Mouse (Mus musculus): Measurements from ENCODE around the gene Gmpr. TPM values are rescaled to one million over a fixed set of nuclear protein-coding genes. Genes with fewer than 3 reads are reported as not detected.

The Gmpr gene
- total RNA-seq, 2 experiments from 2014 or later = 167 to 189 TPM

DNA sequence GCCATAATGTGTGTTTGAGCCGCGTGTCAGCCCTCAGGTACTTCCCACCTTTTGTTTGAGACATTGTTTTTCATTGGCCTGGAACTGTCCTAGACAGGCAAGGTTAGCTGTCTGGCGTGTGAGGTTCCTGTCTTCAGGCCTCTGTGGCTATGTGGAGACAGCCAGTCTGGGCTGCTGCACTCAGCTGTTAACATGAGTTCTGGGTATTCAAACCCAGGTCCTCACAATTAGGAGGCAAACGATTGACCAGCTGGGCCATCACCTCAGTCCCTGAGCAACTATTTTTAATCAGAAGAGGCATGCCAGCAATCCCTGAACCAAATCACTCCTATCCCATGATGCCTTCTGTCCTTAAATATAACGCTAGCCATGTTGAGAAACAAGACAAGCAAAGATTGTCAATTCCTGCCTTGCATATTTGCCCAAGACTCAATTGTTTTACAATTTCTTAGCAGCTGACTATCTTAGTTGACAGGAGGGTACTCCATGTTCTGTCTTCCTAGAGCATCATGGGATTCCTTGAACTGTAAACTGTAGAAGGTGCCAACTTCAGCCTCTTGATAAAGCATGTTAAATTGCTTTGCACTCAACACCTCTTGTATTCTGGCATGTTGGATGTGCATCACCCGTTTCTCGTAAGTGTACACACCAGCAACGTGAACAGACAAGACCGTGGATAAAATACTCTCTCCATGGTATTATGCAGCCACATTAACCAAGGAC is 28.6 kb downstream of the Gmpr start:
- no peak for DNase-seq (ENCODE audit: low spot score)

DNA sequence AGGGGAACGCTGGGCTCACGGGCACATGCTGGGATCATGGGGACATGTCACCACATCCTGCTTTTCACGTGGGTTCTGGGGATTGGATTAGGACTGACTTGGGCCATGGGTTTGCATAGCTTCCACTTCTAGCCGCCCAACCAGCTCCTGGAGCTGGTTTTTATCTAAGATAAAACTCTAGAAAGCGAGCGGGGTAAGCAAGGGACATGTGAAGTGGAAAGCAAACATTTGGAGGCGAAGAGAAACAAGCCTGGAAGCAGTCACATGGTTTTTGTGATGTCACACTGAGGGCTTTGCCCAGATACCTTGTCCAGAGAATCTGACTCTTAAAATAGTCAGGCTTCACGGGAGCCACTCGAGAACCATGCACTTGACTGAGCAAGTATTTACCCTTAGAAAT is 29.9 kb downstream of the Gmpr start:
- intact Hi-C loops (cut with DNase I) = loop anchor here (5.0 kb wide), 2 partner anchors 45 to 440 kb away; no protein-coding TSS in a partner anchor
- DNase-seq (ENCODE audit: low spot score) = no peak

More for the DNA sequence above, 28.6 kb downstream of the Gmpr start:
- intact Hi-C loops (cut with DNase I) = loop anchor here (5.0 kb wide), 2 partner anchors 44 to 441 kb away; no protein-coding TSS in a partner anchor

DNA sequence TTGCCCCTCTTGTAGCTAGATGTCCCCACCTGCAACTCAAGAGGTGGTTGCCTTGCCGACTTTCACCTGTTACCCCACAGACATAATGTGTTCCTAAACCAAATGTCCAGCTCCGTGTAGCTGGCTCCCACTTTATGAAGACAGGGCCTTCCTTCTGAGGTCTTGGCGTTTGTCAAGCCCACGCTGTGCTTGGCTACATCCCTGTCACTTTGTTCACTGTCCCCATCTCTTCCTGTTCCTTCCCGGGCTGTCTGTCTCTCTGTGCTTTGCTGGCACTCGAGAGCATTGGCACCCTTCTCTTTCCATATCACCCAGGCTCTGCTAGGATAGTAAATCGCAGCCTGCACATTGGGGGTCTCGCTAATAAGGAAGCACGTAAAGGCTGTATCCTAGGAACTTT is 30.8 kb downstream of the Gmpr start:
- intact Hi-C loops (cut with DNase I) = loop anchor here (2.0 to 5.0 kb wide), 3 partner anchors 46 to 625 kb away; no protein-coding TSS in a partner anchor
- no peak for DNase-seq (ENCODE audit: low spot score)

DNA sequence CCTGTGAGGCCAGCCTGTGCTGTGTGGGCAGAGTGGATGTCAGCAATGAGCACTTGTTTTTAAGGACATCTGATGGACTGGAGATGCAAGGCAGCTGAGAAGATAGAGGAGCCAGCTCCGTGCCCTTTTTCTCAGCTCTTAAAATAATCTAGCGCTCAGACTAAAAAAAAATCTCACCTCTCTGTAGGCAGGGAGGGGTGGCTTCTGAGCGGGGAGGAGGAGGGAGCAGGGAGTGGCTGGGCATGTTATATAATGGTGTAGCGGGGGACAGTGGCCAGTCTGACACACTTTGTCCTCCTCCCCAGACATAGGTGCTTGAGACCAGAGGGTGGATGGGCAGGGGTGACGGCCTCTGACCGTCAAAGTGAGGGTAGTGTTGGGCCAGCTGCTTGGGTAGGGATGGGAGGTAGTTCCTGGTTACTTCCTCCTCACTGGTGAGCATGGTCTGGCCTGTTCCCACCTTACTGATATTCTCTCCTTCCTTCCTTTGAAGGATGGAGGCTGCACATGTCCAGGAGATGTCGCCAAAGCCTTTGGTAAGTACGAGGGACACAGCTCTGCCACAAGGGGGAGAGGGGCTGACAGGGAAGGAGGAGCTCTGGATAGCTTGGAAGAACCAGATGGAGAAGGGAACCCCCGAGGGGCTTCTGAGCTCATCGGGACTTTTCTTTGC is 31.4 kb downstream of the Gmpr start:
- intact Hi-C loops (cut with DNase I) = loop anchor here (1.0 to 5.0 kb wide), 4 partner anchors 33 to 624 kb away; no protein-coding TSS in a partner anchor
- peak; percentile 35 for DNase-seq (ENCODE audit: low spot score)

DNA sequence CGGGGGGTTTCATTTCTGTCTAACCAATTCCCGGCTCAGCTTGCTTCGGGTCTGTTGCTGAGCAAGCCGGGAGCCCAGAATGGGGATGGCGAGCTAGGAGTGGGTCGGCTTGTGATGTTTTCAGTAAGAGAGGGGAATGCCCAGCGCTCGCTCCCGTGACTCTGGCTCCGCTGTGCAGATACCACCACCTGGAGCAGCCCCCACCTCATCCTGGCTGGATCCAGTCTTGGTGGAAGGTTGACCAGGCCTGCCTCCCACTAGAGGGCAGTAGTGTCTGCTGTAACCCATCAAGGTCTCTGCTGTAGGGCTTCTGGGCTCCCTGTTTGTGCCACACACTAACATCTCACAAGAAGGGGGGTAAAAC is 31.9 kb downstream of the Gmpr start:
- peak; percentile 49 for DNase-seq (ENCODE audit: low spot score)
- intact Hi-C loops (cut with DNase I) = loop anchor here (1.0 to 5.0 kb wide), 4 partner anchors 32 to 624 kb away; no protein-coding TSS in a partner anchor

DNA sequence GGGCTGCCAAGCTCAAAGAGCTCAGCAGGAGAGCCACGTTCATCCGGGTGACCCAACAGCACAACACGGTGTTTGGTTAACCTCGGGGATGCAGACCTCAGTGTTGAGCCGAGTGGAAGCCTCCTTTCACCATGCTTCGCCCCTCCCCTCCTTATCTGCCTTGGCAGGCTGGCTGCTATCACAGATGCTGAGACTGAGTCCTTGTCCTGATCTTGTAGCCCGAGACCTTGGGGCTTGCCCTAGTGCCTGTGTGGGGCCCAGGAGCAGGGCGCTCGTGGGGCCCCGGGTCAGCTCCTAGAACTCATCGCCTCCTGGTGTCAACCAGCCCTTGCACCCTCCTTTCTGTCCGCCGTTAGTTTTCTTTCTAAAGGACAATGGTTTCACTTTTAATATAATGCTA is 38.7 kb downstream of the Gmpr start:
- intact Hi-C loops (cut with DNase I) = no loop called here
- no peak for DNase-seq (ENCODE audit: low spot score)

DNA sequence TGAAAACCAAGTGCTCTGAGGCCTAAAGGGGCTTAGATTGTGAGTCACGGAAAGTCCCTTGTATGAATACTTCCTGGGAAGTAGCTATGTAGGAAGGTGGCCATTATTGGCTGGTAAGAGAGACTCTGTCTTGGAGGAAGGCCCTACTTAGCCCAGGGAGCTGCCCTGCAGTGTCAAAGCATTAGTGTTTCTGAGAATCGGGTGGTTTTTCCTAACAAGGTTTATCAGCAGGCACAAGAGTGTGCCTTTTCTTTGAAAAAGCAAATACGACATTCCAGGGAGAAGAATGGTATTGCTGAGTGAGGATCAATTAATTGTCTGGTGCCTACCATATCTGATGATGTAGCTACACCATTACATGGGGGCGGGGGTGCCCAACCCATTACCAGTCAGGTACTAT is 39.7 kb downstream of the Gmpr start:
- intact Hi-C loops (cut with DNase I) = no loop called here

DNA sequence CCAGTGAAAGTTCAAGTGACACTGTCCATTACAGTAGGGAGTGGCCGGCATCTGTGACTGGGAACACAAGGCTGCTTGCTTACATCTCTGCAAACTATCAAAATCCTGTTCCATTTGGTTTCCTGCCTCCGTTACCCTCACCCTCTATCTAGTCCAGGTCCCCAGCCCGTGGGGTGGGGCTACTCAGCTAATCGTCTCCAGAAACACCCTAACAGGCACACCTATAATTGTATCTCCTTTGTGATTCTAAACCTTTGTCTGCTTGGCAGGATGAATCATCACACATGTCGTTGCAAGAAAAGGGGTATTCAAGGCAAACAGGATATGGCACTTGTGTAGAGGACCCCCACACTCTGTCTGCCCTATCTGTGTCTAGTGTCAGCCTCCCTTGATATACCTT is 40.3 kb downstream of the Gmpr start:
- DNase-seq (ENCODE audit: low spot score) = no peak
- intact Hi-C loops (cut with DNase I) = no loop called here

More for the DNA sequence above, 39.7 kb downstream of the Gmpr start:
- no peak for DNase-seq (ENCODE audit: low spot score)

DNA sequence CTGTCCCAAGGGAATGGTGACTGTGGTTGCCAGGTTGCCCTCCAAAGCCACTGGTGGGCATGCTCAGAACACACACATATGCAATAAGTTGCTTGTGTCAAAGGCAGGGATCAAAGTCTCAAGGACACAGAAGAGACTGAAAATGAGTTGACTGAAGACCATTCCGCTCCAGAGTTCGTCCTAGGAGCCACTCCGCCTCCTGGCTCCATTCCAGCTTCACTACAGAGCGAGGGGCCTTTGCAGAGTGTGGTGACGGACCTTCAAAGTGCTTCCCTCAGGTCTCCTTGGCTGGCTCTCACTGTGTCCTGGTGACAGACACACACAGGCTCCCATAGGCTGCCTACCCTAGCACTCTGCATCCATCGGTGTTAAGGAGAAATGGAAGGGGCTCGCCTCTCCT is 46.4 kb downstream of the Gmpr start:
- intact Hi-C loops (cut with DNase I) = no loop called here
- no peak for DNase-seq (ENCODE audit: low spot score)

DNA sequence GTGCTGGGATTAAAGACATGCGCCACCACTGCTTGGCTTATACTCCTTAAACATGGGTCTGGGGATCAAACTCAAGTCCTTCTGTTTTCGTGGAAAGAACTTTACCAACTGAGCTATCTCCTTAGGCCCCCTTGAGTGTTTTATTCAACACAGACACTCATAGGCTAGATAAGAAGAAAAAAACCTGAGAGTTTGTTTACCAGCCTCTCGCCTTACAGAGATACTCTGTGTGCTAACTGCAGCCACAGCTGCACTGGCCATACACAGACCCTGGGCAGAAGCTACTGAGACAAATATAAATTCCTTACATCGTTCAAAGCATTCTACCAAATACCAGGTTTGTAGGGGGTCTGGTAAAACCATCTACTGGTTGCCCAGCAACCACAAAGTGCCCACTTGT is 51.1 kb downstream of the Gmpr start:
- no peak for DNase-seq (ENCODE audit: low spot score)
- intact Hi-C loops (cut with DNase I) = no loop called here

DNA sequence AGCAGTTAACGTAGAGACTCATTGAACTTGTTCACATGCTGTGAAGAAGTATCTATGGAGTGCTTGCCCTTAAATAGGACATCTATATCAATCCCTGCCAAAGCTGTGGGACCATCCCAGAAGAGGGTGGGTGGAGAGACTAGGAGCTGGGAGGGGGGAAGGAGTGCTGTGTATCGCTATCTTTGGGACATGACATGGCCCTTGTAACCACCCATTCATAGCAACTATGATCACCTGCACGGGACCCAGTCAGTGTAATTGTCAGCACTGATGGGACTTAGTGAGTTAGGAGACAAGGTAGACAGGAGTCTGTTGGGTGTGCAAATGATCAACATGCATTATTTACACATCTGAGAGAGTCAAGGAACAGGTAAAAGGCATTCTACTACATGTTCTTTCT is 52.0 kb downstream of the Gmpr start:
- no peak for DNase-seq (ENCODE audit: low spot score)
- intact Hi-C loops (cut with DNase I) = no loop called here

DNA sequence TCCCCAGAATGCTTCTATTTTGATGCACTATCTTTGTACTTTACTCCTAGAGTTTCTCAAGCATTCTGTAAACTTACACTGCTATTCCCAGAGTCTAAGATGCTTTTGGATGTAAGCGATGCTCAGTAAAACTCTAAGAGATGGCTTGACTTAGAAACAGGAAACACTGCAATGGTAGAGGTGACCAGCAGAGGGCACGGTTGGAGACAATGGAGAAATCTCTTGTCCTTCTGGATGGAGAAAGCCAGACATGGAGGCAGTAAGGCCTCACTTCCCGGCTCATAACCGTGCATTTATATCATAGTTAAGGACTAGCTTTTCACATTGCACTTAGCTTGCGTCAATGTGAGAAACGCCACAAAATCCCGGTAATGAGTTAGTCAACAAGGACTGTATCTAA is 53.3 kb downstream of the Gmpr start:
- DNase-seq (ENCODE audit: low spot score) = no peak
- intact Hi-C loops (cut with DNase I) = no loop called here

DNA sequence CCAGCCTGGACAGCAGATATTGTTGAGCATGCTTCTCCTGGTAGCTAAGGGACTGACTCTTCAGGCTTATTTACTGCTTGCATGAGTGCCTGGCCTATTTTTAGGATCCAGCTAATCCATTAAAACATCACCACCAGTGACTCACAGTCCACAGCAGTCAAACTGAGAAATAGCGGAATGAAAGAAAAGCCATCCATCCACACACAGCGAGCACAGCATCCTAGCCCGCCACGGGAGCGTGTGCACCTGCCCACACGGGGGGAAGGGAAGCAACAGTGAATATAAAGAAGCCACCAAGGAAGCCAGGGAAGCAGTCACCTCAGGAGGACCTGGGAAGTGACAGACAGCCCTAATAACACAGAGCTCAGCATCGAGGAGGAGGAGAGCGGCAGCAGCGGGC is 54.8 kb downstream of the Gmpr start:
- intact Hi-C loops (cut with DNase I) = no loop called here
- no peak for DNase-seq (ENCODE audit: low spot score)

DNA sequence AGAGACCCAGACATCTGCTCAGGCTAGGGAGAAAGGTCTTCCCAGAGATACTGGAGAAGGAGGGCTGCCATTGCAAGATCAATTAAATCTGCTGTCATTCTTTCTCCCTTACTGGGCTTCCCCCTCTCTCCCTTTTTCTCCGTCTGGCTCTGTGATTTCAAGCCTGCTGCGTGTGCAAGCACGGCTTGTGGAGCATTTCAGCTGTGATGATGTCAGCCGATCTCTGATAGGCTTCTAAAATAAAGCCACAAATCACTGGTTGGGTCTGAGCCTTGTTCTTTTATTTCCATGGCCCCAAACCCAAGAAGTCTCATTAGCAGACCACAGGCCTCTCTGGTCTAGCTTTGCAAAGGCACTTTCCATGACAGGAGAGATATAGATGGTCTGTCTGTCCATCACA is 57.7 kb downstream of the Gmpr start:
- intact Hi-C loops (cut with DNase I) = no loop called here
- no peak for DNase-seq (ENCODE audit: low spot score)

DNA sequence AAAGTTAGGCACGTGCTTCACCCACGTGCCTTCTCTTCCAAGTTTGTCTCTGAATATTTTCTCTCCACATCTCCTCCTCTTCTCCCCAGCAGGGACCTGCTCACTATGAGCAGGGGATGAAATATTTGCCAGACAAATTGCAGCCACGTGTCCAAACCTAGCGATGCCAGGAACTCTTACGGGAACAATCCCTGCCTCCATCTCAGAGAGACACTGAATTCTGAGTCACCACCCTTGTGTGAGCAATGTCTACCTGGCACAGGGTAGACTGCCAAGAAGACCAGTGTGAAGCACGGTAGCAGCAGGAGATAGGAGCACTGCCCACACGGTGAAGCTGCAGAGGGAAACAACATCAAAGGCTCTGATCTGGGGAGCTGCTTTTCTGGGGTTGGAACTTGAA is 62.7 kb downstream of the Gmpr start:
- no peak for DNase-seq (ENCODE audit: low spot score)
- intact Hi-C loops (cut with DNase I) = no loop called here

DNA sequence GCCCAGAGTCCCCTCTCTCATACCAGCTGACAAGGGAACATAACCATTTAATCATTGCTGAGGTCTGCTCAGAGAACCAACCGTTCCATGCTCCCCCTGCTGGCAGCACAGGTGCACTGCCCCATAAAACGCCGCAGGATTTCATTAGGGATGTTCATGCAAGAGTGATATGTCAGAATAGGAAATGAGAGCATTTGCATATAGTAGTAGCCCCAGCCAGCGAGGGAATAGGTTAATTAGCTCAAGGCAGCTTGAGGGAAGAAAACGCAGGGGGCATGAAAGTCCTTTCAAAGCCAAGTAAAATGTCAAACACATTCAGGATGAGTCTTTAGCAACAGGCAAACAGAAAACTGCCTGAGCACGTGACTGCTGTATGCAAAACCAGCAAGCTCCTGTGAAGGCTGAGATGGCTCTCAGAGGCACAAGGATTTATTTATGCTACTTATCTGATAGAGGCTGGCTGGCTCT is 64.6 kb downstream of the Gmpr start:
- intact Hi-C loops (cut with DNase I) = loop anchor here (1.0 to 2.0 kb wide), 2 partner anchors 33 to 63 kb away; no protein-coding TSS in a partner anchor
- peak; percentile 41 for DNase-seq (ENCODE audit: low spot score)

DNA sequence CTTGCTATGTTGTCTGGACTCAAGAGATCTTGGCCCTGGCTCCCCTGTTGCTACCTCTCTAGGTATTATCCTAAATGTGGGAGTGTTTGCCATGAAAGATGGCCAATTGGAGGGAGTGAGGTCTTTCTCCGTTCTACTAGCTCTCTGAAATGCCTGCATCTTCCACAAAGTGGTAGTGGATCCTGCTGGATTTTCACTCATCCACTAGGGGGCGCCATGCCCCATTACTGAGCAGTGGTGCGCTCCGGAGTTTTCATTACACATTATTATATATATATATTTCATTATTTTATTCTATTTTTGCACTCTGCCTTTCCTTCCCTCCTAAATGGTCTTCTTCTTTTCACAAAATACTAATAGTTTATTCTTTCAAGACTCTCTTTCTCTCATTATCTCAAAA is 65.5 kb downstream of the Gmpr start:
- intact Hi-C loops (cut with DNase I) = loop anchor here (2.0 kb wide), 1 partner anchor 62 kb away; no protein-coding TSS in a partner anchor
- no peak for DNase-seq (ENCODE audit: low spot score)

DNA sequence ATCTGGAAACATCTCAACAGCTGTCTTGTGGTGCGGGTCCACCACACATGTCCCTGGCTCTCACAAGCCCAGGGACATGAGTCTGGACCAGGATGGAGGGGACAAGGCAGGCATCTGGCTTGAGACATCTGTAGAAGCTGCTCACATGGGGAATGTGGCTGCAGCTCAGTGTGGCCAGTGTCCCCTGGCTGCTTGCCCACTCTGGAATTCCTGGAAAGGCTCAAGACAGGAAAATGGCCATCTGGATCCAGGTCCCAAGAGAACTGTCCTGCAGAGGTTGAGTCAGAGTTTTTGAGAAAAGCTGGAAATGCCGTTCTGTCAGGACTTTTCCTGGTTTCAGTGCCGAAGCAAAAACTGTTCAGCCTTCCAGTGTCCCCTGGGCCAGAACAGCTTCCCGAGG is 68.9 kb downstream of the Gmpr start:
- DNase-seq (ENCODE audit: low spot score) = peak; percentile 82
- intact Hi-C loops (cut with DNase I) = loop anchor here (5.0 kb wide), 2 partner anchors 106 to 391 kb away; partner anchors contain the start of gene Atxn1

DNA sequence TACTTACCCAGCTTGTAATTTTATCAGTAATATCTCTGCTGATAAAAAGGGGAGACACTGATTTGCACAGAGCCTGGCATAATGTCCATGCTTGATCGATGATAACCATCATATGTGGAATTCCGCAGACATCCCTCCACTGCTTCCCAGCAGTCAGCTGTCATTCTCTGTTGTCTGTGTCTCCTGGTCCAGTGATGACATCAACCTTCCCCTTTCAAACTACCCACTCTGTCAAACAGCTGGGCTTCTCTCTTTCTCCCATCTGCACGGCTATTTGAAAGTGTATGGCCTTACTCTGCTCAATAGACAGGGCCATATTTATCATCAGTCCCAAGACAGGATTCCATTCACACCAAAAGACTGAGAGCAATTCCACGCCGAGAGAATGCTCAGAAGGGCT is 70.1 kb downstream of the Gmpr start:
- intact Hi-C loops (cut with DNase I) = loop anchor here (5.0 kb wide), 2 partner anchors 105 to 390 kb away; partner anchors contain the start of gene Atxn1
- no peak for DNase-seq (ENCODE audit: low spot score)

DNA sequence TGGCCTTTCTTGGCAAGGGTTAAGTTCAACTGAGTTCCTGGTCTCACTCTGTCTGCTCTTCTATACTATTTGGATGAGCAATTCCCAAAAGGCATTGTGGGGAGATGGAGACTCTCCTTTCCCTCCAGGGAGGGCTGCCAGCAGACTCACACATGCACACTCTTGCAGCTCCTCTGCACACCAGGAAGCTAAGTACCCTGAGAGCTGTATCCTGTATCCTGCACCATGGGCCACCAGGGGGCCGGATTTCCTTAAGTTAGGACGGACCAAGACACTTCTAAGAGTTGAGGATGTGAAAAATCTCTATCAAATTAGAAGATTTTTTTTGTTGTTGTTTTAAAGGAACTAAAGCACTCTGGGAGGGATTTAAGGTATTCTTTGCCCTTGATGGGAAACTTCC is 70.5 kb downstream of the Gmpr start:
- no peak for DNase-seq (ENCODE audit: low spot score)
- intact Hi-C loops (cut with DNase I) = loop anchor here (5.0 kb wide), 2 partner anchors 105 to 390 kb away; partner anchors contain the start of gene Atxn1

DNA sequence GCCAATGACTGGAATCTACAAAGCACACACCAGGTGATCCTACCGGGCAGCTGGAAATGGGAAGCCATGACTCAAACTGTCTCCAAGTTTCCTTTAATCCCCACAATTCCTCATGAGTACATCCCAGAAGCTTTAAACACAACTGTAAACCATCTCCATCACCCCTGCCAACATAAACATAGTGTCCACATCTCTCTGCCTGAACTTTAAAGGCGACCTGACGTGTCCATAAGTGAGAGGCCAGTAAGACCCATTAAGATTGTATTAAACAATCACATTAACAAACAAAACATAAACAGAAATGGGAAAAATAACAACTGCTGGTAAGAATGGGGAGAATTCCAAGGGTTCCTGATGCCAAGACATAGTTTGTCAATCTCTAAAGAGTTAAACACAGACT is 72.5 kb downstream of the Gmpr start:
- DNase-seq (ENCODE audit: low spot score) = no peak
- intact Hi-C loops (cut with DNase I) = loop anchor here (5.0 kb wide), 2 partner anchors 103 to 388 kb away; partner anchors contain the start of gene Atxn1
